Mouse (Mus musculus): ENCODE data around the gene Usp29.

Gene Usp29

GRCm38 (mm10) chr7:6730241-6730640 is at the start of gene Usp29, which contains the start of gene Peg3:
Gene Usp29, plus strand, starts transcription at chr7:6730578.
Gene Peg3, minus strand, starts transcription at chr7:6730431.
- peak; percentile 68 to 71 for DNase-seq (ENCODE audit: low spot score in 2 of 2)

GRCm38 (mm10) chr7:6685511-6685910 is 44.9 kb upstream of the Usp29 start:
- no peak for DNase-seq (ENCODE audit: low spot score in 2 of 2)

GRCm38 (mm10) chr7:6696241-6697045 is 33.9 kb upstream of the Usp29 start, which contains the start of gene Zim1:
Gene Zim1, minus strand, starts transcription at chr7:6696450.
- peak; percentile 58 to 71 for DNase-seq (ENCODE audit: low spot score in 2 of 2)

GRCm38 (mm10) chr7:6699230-6699629 is 31.1 kb upstream of the Usp29 start:
- DNase-seq (ENCODE audit: low spot score in 2 of 2), result no peak

GRCm38 (mm10) chr7:6707416-6708015 is 22.9 kb upstream of the Usp29 start:
- no peak for DNase-seq (ENCODE audit: low spot score in 2 of 2)

- no peak for DNase-seq (ENCODE audit: low spot score in 2 of 2)
Measured at GRCm38 (mm10) chr7:6708451-6709180, 21.8 kb upstream of the Usp29 start.

- no peak for DNase-seq (ENCODE audit: low spot score in 2 of 2)
Measured at GRCm38 (mm10) chr7:6709396-6709795, 21.0 kb upstream of the Usp29 start.

- DNase-seq (ENCODE audit: low spot score in 2 of 2), result peak; percentile 83 to 87
Measured at GRCm38 (mm10) chr7:6727351-6728121, 2.8 kb upstream of the Usp29 start.

GRCm38 (mm10) chr7:6728263-6728931 is 2.0 kb upstream of the Usp29 start:
- peak; percentile 93 to 94 for DNase-seq (ENCODE audit: low spot score in 2 of 2)

GRCm38 (mm10) chr7:6729061-6729817 is 1.1 kb upstream of the Usp29 start:
- DNase-seq (ENCODE audit: low spot score in 2 of 2), result peak; percentile 92 to 94

- no peak for DNase-seq (ENCODE audit: low spot score in 2 of 2)
Measured at GRCm38 (mm10) chr7:6730801-6731200, 423 bp downstream of the Usp29 start.

- DNase-seq (ENCODE audit: low spot score in 2 of 2), result no peak
Measured at GRCm38 (mm10) chr7:6731373-6731772, 995 bp downstream of the Usp29 start.

GRCm38 (mm10) chr7:6731930-6732329 is 1.6 kb downstream of the Usp29 start:
- no peak for DNase-seq (ENCODE audit: low spot score in 2 of 2)

GRCm38 (mm10) chr7:6736060-6736459 is 5.7 kb downstream of the Usp29 start:
- no peak for DNase-seq (ENCODE audit: low spot score in 2 of 2)

- no peak for DNase-seq (ENCODE audit: low spot score in 2 of 2)
Measured at GRCm38 (mm10) chr7:6744281-6744904, 14.0 kb downstream of the Usp29 start.

GRCm38 (mm10) chr7:6749196-6749595 is 18.8 kb downstream of the Usp29 start:
- DNase-seq (ENCODE audit: low spot score in 2 of 2), result peak; percentile 24 to 62

GRCm38 (mm10) chr7:6753440-6753839 is 23.1 kb downstream of the Usp29 start:
- no peak for DNase-seq (ENCODE audit: low spot score in 2 of 2)

- DNase-seq (ENCODE audit: low spot score in 2 of 2), result no peak
Measured at GRCm38 (mm10) chr7:6756777-6757291, 26.5 kb downstream of the Usp29 start.

- no peak for DNase-seq (ENCODE audit: low spot score in 2 of 2)
Measured at GRCm38 (mm10) chr7:6759698-6760097, 29.3 kb downstream of the Usp29 start.

GRCm38 (mm10) chr7:6760170-6760569 is 29.8 kb downstream of the Usp29 start:
- no peak for DNase-seq (ENCODE audit: low spot score in 2 of 2)

Data from heart, adult 9 months (tissue).